Mouse (Mus musculus) lung, adult 10 weeks (tissue): ENCODE results near the gene 4931423N10Rik. TPM values are rescaled to one million over a fixed set of nuclear protein-coding genes. Genes with fewer than 3 reads are reported as not detected.

ENCODE experiments used
- polyA plus RNA-seq: library from polyadenylated mRNA; stranded (reverse); fragments of 350-450 nt; fragmentation: Illumina TruSeq; extraction: RNeasy Lipid Tissue Mini Kit (QIAGEN cat#74804); gene quantifications from one replicate; pipeline ENCODE4 v1.2.3, GENCODE M21; 2014; ENCODE audit warnings: low read depth, low replicate concordance; ENCODE audit not compliant: insufficient read depth

4931423N10Rik gene
- polyA plus RNA-seq: not detected

GRCm38 (mm10) chr2:23207070-23207526, at the start of gene 4931423N10Rik:
Gene 4931423N10Rik, plus strand, starts transcription at chr2:23207476.

Other genes starting within 250 kb of the 4931423N10Rik start
- 46.2 TPM for gene Abi1, start 167.2 kb upstream of the 4931423N10Rik start, polyA plus RNA-seq
- gene Acbd5, start 139.3 kb upstream of the 4931423N10Rik start, polyA plus RNA-seq: 24.5 TPM
- gene Mastl, start 51.5 kb upstream of the 4931423N10Rik start, polyA plus RNA-seq: 0.15 TPM
- 26.4 TPM for gene Yme1l1, start 51.1 kb upstream of the 4931423N10Rik start, polyA plus RNA-seq
- gene Nxph2, start 113.8 kb downstream of the 4931423N10Rik start, polyA plus RNA-seq: not detected